Mouse (Mus musculus): ENCODE data around the gene Kcnn3.

GRCm38 (mm10) chr3:89590386-89590785 is 70.4 kb downstream of the Kcnn3 start:
- TF ChIP-seq GATA1 (IDR thresholded peaks at IDR 0.05; ENCODE audit: low read length), result no peak
- TF ChIP-seq TAL1 (IDR thresholded peaks at IDR 0.05; ENCODE audit: low read length), result no peak

Measured in erythroblast, embryonic 14.5 days (primary cell).